Comparison of ENCODE assay signal across 25 mouse cellular contexts in genomic region chr1:23754967-23755366, GRCm38 (mm10). TPM values are rescaled to one million over a fixed set of nuclear protein-coding genes. Genes with fewer than 3 reads are reported as not detected.
A peak's percentile ranks its signal among the peaks of the same experiment; 100 is the strongest.
DNase-seq lines count a peak whose midpoint lies in the region; ATAC-seq and TF ChIP-seq lines count a peak whose summit lies in the region.
"Had no signal": no experiment of that assay in that cellular context is flagged by ENCODE, and none has a peak within 500 bp of the region (broad histone marks: within the 10 kb centered on the region; RNA-seq: fewer than 3 reads in every experiment).

No protein-coding gene starts in this region.

- H3K9me3 ChIP-seq in kidney, embryonic 15.5 days (replicated peaks) = no peaks in the 10 kb centered on the region
- no peaks in the 10 kb centered on the region for H3K9me3 ChIP-seq in kidney, postnatal 0 days (replicated peaks; ENCODE audit: low read length)
- H3K9me3 ChIP-seq in hindbrain, embryonic 11.5 days (ENCODE audit: control insufficient read depth, low read length) = no peaks in the 10 kb centered on the region
- H3K9me3 ChIP-seq: embryonic facial prominence, embryonic 10.5 days; embryonic facial prominence, embryonic 13.5 days; forebrain, embryonic 13.5 days; hindbrain, embryonic 13.5 days had no signal

- peak; percentile 78 for ATAC-seq in kidney, embryonic 15.5 days (replicated peaks; ENCODE audit: low FRiP score)
- ATAC-seq in kidney, postnatal 0 days (replicated peaks; ENCODE audit: low FRiP score, low read depth) = no peak
- no peak for ATAC-seq in hindbrain, embryonic 11.5 days (ENCODE audit: low FRiP score)
- ATAC-seq: CD4-positive, CD25-positive, alpha-beta regulatory T cell, adult 4 months; forebrain, embryonic 13.5 days; forebrain, postnatal 0 days had no signal

- no peak for TF ChIP-seq POLR2A in kidney, adult 2 months (IDR thresholded peaks at IDR 0.05; ENCODE audit: low read depth, low read length)

- no peak overlapping the region for H3K4me3 ChIP-seq in kidney, adult 2 months (ENCODE audit: insufficient read depth, low read depth, low read length)
- H3K4me3 ChIP-seq in kidney, embryonic 15.5 days (replicated peaks) = no peak overlapping the region
- H3K4me3 ChIP-seq in kidney, postnatal 0 days (replicated peaks; ENCODE audit: low read depth, low read length) = no peak overlapping the region
- H3K4me3 ChIP-seq in hindbrain, embryonic 11.5 days (ENCODE audit: low read depth, low read length) = no peak overlapping the region
- H3K4me3 ChIP-seq: embryonic facial prominence, embryonic 10.5 days; embryonic facial prominence, embryonic 13.5 days; erythroblast, embryonic 14.5 days; forebrain, embryonic 13.5 days; gastrocnemius, adult 2 months; hindbrain, embryonic 13.5 days had no signal

- H3K9ac ChIP-seq in kidney, embryonic 15.5 days = no peak overlapping the region
- H3K9ac ChIP-seq in kidney, postnatal 0 days (ENCODE audit: low read depth, low read length) = no peak overlapping the region
- H3K9ac ChIP-seq in hindbrain, embryonic 11.5 days (ENCODE audit: low read depth, low read length) = no peak overlapping the region
- H3K9ac ChIP-seq: embryonic facial prominence, embryonic 13.5 days; forebrain, embryonic 13.5 days; forebrain, postnatal 0 days; hindbrain, embryonic 13.5 days had no signal

- DNase-seq in kidney, adult 2 months = peak; percentile 88
- no peak for DNase-seq in kidney, adult 18-20 months
- DNase-seq in kidney, postnatal 0 days (ENCODE audit: low spot score) = peak; percentile 19
- peak; percentile 56 to 68 for DNase-seq in kidney, postnatal 25 days
- no peak for DNase-seq in cerebellum, postnatal 10 days
- no peak for DNase-seq in testis, postnatal 14 days (ENCODE audit: low spot score)
- no peak for DNase-seq in hindbrain, embryonic 11.5 days (ENCODE audit: low spot score)
- DNase-seq: adrenal gland, adult 2 months; adrenal gland, postnatal 14 days; cerebellum, adult 11 months; cerebellum, adult 2 months; cerebellum, adult 9-11 months; cerebellum, postnatal 36 days; embryo, embryonic 11 days; forebrain, postnatal 0 days; gastrocnemius, adult 2 months; gastrocnemius, postnatal 14 days had no signal

- peaks cover 3% of the 10 kb centered on the region; the same call in 1 of the 2 replicates for H3K4me1 ChIP-seq in kidney, adult 2 months (ENCODE audit: control insufficient read depth, insufficient read depth, low read length)
- H3K4me1 ChIP-seq in kidney, embryonic 15.5 days = no peaks in the 10 kb centered on the region
- H3K4me1 ChIP-seq in kidney, postnatal 0 days (replicated peaks; ENCODE audit: insufficient read depth, low read length) = no peaks in the 10 kb centered on the region
- H3K4me1 ChIP-seq in hindbrain, embryonic 11.5 days (replicated peaks; ENCODE audit: control insufficient read depth, insufficient read depth, low read length) = no peaks in the 10 kb centered on the region
- H3K4me1 ChIP-seq: embryonic facial prominence, embryonic 10.5 days; embryonic facial prominence, embryonic 13.5 days; forebrain, embryonic 13.5 days; hindbrain, embryonic 13.5 days had no signal

- no peak overlapping the region for H3K4me2 ChIP-seq in kidney, embryonic 15.5 days
- H3K4me2 ChIP-seq in kidney, postnatal 0 days (ENCODE audit: low read length) = no peak overlapping the region
- no peak overlapping the region for H3K4me2 ChIP-seq in hindbrain, embryonic 11.5 days (replicated peaks; ENCODE audit: low read depth, low read length)
- H3K4me2 ChIP-seq: embryonic facial prominence, embryonic 13.5 days; forebrain, embryonic 13.5 days; heart, embryonic 11.5 days; hindbrain, embryonic 13.5 days had no signal

- H3K27ac ChIP-seq in kidney, adult 2 months (ENCODE audit: insufficient read depth, low read depth, low read length) = peak overlapping the region; percentile 83
- peak overlapping the region; percentile 22; the same call in 1 of the 2 replicates for H3K27ac ChIP-seq in kidney, embryonic 15.5 days
- no peak overlapping the region for H3K27ac ChIP-seq in kidney, postnatal 0 days
- no peak overlapping the region for H3K27ac ChIP-seq in hindbrain, embryonic 11.5 days (ENCODE audit: low read depth, low read length)
- H3K27ac ChIP-seq: embryonic facial prominence, embryonic 10.5 days; embryonic facial prominence, embryonic 13.5 days; forebrain, embryonic 13.5 days; gastrocnemius, adult 2 months; hindbrain, embryonic 13.5 days had no signal

- H3K36me3 ChIP-seq in kidney, adult 2 months (ENCODE audit: control insufficient read depth, insufficient read depth, low read length) = no peaks in the 10 kb centered on the region
- no peaks in the 10 kb centered on the region for H3K36me3 ChIP-seq in kidney, embryonic 15.5 days
- H3K36me3 ChIP-seq in kidney, postnatal 0 days (ENCODE audit: insufficient read depth, low read length) = no peaks in the 10 kb centered on the region
- H3K36me3 ChIP-seq in hindbrain, embryonic 11.5 days (ENCODE audit: control insufficient read depth, insufficient read depth, low read length) = no peaks in the 10 kb centered on the region
- H3K36me3 ChIP-seq: embryonic facial prominence, embryonic 10.5 days; embryonic facial prominence, embryonic 13.5 days; hindbrain, embryonic 13.5 days had no signal

- 46% methylated on average over 1 of the region's 1 CpGs for WGBS in kidney, adult 2 months
- 83% methylated on average over 1 of the region's 1 CpGs for WGBS in kidney, embryonic 15.5 days
- WGBS in kidney, postnatal 0 days = 64% methylated on average over 1 of the region's 1 CpGs
- 92% methylated on average over 1 of the region's 1 CpGs for WGBS in hindbrain, embryonic 11.5 days

- no peaks in the 10 kb centered on the region for H3K27me3 ChIP-seq in kidney, adult 2 months (replicated peaks; ENCODE audit: control insufficient read depth, insufficient read depth, low read length)
- peaks cover 9% of the 10 kb centered on the region for H3K27me3 ChIP-seq in kidney, embryonic 15.5 days
- peaks cover 8% of the 10 kb centered on the region; the same call in 1 of the 2 replicates for H3K27me3 ChIP-seq in kidney, postnatal 0 days (ENCODE audit: insufficient read depth, low read length)
- peaks cover 3% of the 10 kb centered on the region for H3K27me3 ChIP-seq in hindbrain, embryonic 11.5 days (ENCODE audit: control insufficient read depth, insufficient read depth, low read length)

- TF ChIP-seq CTCF in kidney, adult 2 months (conservative IDR thresholded peaks at IDR 0.05; ENCODE audit: insufficient read depth, insufficient read length, low read depth, low read length) = no peak
- TF ChIP-seq CTCF in kidney, postnatal 0 days (IDR thresholded peaks at IDR 0.05; ENCODE audit: low read depth) = no peak

RNA-seq across cellular contexts. Expression of gene B3gat2, which starts 6.6 kb away (rescaled TPM):
- polyA plus RNA-seq in kidney, adult 2 months (2012; rRNA removed) = 58.8 and 81.1 TPM in 2 replicates
- 8.8 and 9.5 TPM in 2 replicates for polyA plus RNA-seq in kidney, embryonic 15.5 days (2015; fragmentation: Nextera tagmentation; extraction: Ambion mirVana)
- polyA plus RNA-seq in kidney, postnatal 0 days (2015; fragmentation: Nextera tagmentation; extraction: Ambion mirVana) = 13.1 and 14.4 TPM in 2 replicates
- 1.9 and 2.3 TPM in 2 replicates for polyA plus RNA-seq in hindbrain, embryonic 11.5 days (2014; fragmentation: Nextera tagmentation; extraction: Ambion mirVana)
- polyA plus RNA-seq: adrenal gland, adult 2 months had no signal

Comparison
In these comparisons a context has a peak if more than half of its experiments do, and no peak if none do; other contexts are left out.
1. DNase-seq: peak in kidney, adult 2 months (single experiment), kidney, postnatal 0 days (single experiment) and kidney, postnatal 25 days (2 of 2); none in kidney, adult 18-20 months (single experiment), cerebellum, postnatal 10 days (0 of 2), testis, postnatal 14 days (single experiment) and hindbrain, embryonic 11.5 days (single experiment).
2. H3K27ac ChIP-seq: peak in kidney, adult 2 months (single experiment) and kidney, embryonic 15.5 days (single experiment); none in kidney, postnatal 0 days (single experiment) and hindbrain, embryonic 11.5 days (single experiment).